Mouse (Mus musculus): Measurements from ENCODE around the gene Gipc2.

- no peak for TF ChIP-seq CTCF (IDR thresholded peaks at IDR 0.05; ENCODE audit: insufficient read depth, low read length)
- TF ChIP-seq POLR2A (IDR thresholded peaks at IDR 0.05; ENCODE audit: borderline replicate concordance, extremely low read depth, low read depth, low read length): no peak
These were observed 4.4 kb upstream of the Gipc2 start for GRCm38 (mm10) chr3:152170407-152170806.
